Mouse (Mus musculus): ENCODE results near the gene Gpr27. TPM values are rescaled to one million over a fixed set of nuclear protein-coding genes. Genes with fewer than 3 reads are reported as not detected.

Gene Gpr27
- polyA plus RNA-seq, 1 experiment from 2014 or later, result 4.6 TPM

DNA sequence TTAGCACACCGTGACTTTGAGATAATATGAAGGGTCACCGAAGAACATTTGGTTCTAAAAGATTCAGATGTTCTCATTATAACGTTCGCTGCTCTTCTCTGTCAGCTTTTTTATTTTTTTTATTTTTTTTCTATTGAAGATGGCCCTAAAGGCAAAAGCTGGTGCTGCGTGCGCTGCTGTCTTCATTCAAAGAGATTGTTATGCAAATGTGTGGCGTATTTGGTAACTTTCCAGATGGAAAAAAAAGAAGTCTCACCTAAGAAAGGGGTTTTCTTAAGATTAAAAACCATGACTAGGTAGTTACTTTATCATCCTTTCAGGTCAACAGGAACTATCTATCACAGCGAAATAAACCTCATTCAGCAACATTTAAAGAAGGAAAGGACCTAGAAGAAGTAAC is 40.2 kb downstream of the Gpr27 start:
- Histone ChIP-seq H3K27ac (replicated peaks; ENCODE audit: low read depth, low read length) (no peak overlapping the region), H3K4me1 (ENCODE audit: control insufficient read depth, insufficient read depth, low read length) (no peaks in the 10 kb centered on the region), H3K27me3 (ENCODE audit: control insufficient read depth, insufficient read depth, low read length) (no peaks in the 10 kb centered on the region), H3K4me2 (ENCODE audit: low read depth, low read length) (no peak overlapping the region), H3K36me3 (replicated peaks; ENCODE audit: control insufficient read depth, insufficient read depth, low read depth, low read length) (no peaks in the 10 kb centered on the region), H3K9me3 (replicated peaks; ENCODE audit: control insufficient read depth, low read length) (no peaks in the 10 kb centered on the region), H3K9ac (replicated peaks; ENCODE audit: low read length) (no peak overlapping the region), H3K4me3 (ENCODE audit: low read depth, low read length) (no peak overlapping the region)
- whole genome bisulfite sequencing, result 84% methylated on average over 8 of the region's 8 CpGs
- ATAC-seq (replicated peaks; ENCODE audit: insufficient number of reproducible peaks, low FRiP score, low TSS enrichment, low read depth), result no peak
- no peak for DNase-seq (ENCODE audit: low spot score)

- no peaks in the 10 kb centered on the region for H3K9me3 ChIP-seq (replicated peaks; ENCODE audit: control insufficient read depth, low read length)
- ATAC-seq (replicated peaks; ENCODE audit: insufficient number of reproducible peaks, low FRiP score, low TSS enrichment, low read depth) (no peak), DNase-seq (ENCODE audit: low spot score) (no peak)
- WGBS, result 72% methylated on average over 5 of the region's 5 CpGs
- no peak overlapping the region for H3K9ac ChIP-seq (replicated peaks; ENCODE audit: low read length)
- no peak overlapping the region for H3K27ac ChIP-seq (replicated peaks; ENCODE audit: low read depth, low read length)
- no peaks in the 10 kb centered on the region for H3K36me3 ChIP-seq (replicated peaks; ENCODE audit: control insufficient read depth, insufficient read depth, low read depth, low read length)
- H3K4me1 ChIP-seq (ENCODE audit: control insufficient read depth, insufficient read depth, low read length), result no peaks in the 10 kb centered on the region
- H3K4me3 ChIP-seq (ENCODE audit: low read depth, low read length), result no peak overlapping the region
- H3K4me2 ChIP-seq (ENCODE audit: low read depth, low read length), result no peak overlapping the region
- no peaks in the 10 kb centered on the region for H3K27me3 ChIP-seq (ENCODE audit: control insufficient read depth, insufficient read depth, low read length)
Measured at GRCm38 (mm10) chr6:99734666-99735065, 42.2 kb downstream of the Gpr27 start.

DNA sequence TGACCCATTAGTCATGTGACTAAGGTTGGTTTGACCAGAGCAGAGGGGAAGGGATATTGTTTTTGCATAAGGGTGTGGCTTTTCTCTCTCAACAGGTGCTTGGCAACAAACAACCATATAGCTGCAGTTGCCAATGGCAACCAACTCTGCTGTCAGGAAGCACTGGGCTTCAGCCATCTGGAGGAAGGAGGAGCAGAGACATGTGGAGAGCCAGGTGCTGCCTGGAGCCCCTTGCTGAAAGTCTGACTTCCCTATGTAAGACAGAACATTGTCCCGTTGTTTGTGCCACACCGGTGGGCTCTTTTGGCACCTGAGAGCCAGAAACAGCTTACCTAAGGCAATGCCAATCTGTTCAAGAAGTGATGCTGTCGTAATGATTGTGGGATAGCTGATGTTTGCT is 50.4 kb downstream of the Gpr27 start:
- no peak overlapping the region for H3K9ac ChIP-seq (replicated peaks; ENCODE audit: low read length)
- H3K27me3 ChIP-seq (ENCODE audit: control insufficient read depth, insufficient read depth, low read length), result no peaks in the 10 kb centered on the region
- H3K9me3 ChIP-seq (replicated peaks; ENCODE audit: control insufficient read depth, low read length), result no peaks in the 10 kb centered on the region
- H3K4me1 ChIP-seq (ENCODE audit: control insufficient read depth, insufficient read depth, low read length), result no peaks in the 10 kb centered on the region
- no peaks in the 10 kb centered on the region for H3K36me3 ChIP-seq (replicated peaks; ENCODE audit: control insufficient read depth, insufficient read depth, low read depth, low read length)
- ATAC-seq (replicated peaks; ENCODE audit: insufficient number of reproducible peaks, low FRiP score, low TSS enrichment, low read depth), result no peak
- H3K4me3 ChIP-seq (ENCODE audit: low read depth, low read length), result no peak overlapping the region
- WGBS, result 69% methylated on average over 3 of the region's 3 CpGs
- H3K27ac ChIP-seq (replicated peaks; ENCODE audit: low read depth, low read length), result no peak overlapping the region
- H3K4me2 ChIP-seq (ENCODE audit: low read depth, low read length), result no peak overlapping the region
- no peak for DNase-seq (ENCODE audit: low spot score)

Other genes with a start within 250 kb of the Gpr27 start
- gene Foxp1, start 170.0 kb upstream of the Gpr27 start, polyA plus RNA-seq (2014; fragmentation: Nextera tagmentation; extraction: Ambion mirVana), result 135 and 148 TPM in 2 replicates
- 16.8 and 19.3 TPM in 2 replicates for gene Eif4e3, start 25.9 kb upstream of the Gpr27 start, polyA plus RNA-seq (2014; fragmentation: Nextera tagmentation; extraction: Ambion mirVana)
- gene Gm20696, start 25.9 kb upstream of the Gpr27 start, polyA plus RNA-seq (2014; fragmentation: Nextera tagmentation; extraction: Ambion mirVana), result 2.5 and 3.0 TPM in 2 replicates
- gene Prok2, start 33.7 kb downstream of the Gpr27 start, polyA plus RNA-seq (2014; fragmentation: Nextera tagmentation; extraction: Ambion mirVana), result 0.14 TPM in 1 of 2 replicates, not detected in the other